Mouse (Mus musculus): ENCODE results near the gene Hoxd4.
A peak's percentile ranks its signal among the peaks of the same experiment; 100 is the strongest.

Hoxd4 gene

DNA sequence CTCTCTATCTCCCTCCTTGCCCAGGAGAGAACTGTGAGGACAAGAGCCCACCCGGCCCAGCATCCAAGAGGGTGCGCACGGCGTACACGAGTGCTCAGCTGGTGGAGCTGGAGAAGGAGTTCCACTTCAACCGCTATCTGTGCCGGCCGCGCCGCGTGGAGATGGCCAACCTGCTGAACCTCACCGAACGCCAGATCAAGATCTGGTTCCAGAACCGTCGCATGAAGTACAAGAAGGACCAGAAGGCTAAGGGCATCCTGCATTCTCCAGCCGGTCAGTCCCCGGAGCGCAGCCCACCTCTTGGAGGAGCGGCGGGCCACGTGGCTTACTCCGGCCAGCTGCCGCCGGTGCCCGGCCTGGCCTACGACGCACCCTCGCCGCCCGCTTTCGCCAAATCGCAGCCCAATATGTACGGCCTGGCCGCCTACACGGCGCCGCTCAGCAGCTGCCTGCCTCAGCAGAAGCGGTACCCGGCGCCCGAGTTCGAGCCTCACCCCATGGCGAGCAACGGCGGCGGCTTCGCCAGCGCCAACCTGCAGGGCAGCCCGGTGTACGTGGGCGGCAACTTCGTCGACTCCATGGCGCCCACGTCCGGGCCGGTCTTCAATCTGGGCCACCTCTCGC lies 34.7 kb downstream of the Hoxd4 start:
- no peak for DNase-seq (ENCODE audit: low spot score)

GRCm38 (mm10) chr2:74747006-74747405 lies 35.3 kb downstream of the Hoxd4 start:
- no peak for DNase-seq (ENCODE audit: low spot score)

DNA sequence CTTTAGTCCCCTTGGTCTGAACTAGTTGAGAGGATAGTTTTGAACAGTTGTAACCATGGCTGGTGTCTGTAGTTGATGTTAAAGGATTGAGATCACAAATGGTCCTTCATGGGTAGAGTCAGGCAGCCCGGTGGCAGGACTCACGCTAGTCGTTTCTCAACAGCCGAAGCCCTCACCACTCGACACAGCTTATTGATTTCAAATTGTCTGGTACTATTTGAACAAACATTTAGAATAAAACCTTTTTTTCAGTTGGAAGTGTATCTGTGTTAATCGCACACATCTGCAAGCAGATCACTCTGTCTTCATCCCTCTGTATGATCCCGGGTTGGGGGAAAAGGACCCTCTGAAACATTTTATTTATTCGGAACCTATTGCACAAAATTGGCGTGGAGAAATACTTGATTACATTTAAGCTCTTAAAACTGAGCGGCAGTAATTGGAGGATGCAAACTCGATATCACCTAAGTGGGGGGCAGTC lies 36.0 kb downstream of the Hoxd4 start:
- no peak for DNase-seq (ENCODE audit: low spot score)

DNA sequence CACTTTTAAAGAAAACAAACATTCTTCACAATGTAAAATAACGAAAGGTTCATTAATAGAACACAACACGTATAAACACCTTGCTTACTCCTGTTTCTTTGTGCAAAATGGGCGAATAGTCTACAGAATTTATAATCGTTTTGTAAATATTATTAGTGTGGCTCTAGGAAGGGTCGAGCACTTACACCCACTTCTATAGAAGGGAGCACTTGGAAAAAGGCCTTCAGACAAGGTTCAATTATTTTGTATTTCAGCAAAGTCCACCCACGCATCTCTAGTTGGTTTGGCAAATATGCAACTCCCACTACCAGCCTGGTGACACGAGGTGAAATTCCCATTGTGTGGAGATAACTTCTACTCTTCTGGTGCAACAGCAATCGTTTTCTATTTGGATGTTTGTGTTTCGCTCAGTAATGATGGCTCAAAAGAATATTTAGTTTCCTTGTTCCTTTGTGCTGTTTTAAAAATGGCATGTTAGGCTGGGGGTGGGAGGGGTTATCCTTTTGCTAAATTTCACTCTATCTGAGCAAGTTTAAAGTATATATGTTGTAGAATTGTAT lies 36.8 kb downstream of the Hoxd4 start:
- no peak for DNase-seq (ENCODE audit: low spot score)

DNA sequence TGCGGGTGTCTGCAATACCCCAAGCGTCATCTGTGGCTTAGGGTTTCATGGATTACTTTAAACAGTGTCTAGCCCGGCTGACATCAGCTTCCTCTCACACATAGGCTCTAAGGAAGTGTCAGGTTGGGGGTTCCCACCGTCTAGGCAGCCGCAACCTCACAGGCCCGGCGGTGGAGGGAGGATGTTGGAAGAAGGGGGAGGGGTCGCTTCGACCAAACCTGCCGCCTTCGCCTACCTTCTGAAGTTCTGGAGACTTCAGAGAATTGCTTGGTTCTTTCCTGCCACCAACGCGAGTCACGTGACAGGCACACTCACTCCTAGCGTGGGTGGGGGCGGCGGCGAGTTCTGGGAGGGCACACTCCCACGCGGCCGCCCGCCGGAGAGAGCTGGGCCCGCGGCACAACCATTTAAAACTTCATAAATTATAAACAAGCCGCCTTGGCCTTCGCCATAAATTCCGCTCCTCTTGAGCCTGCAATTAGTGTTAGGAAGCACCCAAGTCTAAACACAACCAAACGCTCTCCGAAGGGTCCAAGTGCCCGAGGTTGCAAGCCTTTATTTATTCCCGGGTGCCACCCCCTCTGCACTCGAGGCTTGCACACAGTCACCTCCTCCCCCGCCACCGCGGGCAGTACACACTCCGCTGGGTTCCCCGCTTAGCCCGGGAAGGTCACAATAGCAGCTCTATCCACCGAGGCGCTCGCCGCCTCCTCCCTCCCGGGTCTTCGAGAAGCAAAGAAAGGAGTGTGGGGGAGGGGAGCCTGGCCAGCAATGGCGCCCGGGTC lies 37.8 kb downstream of the Hoxd4 start:
- DNase-seq (ENCODE audit: low spot score) = peak; percentile 14

GRCm38 (mm10) chr2:74750731-74751250 lies 39.1 kb downstream of the Hoxd4 start:
- DNase-seq (ENCODE audit: low spot score) = no peak

GRCm38 (mm10) chr2:74751861-74752260 lies 40.1 kb downstream of the Hoxd4 start:
- no peak for DNase-seq (ENCODE audit: low spot score)

GRCm38 (mm10) chr2:74752431-74753174 lies 40.9 kb downstream of the Hoxd4 start:
- no peak for DNase-seq (ENCODE audit: low spot score)

GRCm38 (mm10) chr2:74753175-74753523 lies 41.4 kb downstream of the Hoxd4 start:
- DNase-seq (ENCODE audit: low spot score) = no peak

DNA sequence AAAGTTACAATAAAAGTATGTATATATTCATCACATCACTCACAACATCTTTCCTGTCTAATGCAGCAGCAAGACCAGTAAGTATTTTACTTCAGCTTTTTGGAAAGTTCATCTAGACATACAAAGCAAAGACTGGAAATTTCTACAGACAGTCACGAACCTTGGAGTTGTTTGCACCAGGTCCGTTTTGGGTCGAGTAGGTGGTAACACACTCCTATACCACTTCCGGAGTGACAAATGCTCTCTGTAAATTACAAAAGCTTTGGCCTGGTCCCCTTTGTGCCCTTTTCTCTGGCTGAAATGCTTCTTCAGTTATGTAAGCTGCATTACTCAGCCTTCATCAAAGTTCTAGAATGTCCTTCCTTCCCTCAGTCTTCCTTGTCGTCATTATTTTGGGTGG lies 42.0 kb downstream of the Hoxd4 start:
- no peak for DNase-seq (ENCODE audit: low spot score)

GRCm38 (mm10) chr2:74760146-74760545 lies 48.4 kb downstream of the Hoxd4 start:
- no peak for DNase-seq (ENCODE audit: low spot score)

- DNase-seq (ENCODE audit: low spot score) = no peak
Measured at GRCm38 (mm10) chr2:74761941-74762340, 50.2 kb downstream of the Hoxd4 start.

- peak; percentile 14 for DNase-seq (ENCODE audit: low spot score)
Measured at GRCm38 (mm10) chr2:74762522-74763244, 51.0 kb downstream of the Hoxd4 start, which contains the start of gene Hoxd1. TSS of gene Hoxd1 (plus strand) at chr2:74762980.

DNA sequence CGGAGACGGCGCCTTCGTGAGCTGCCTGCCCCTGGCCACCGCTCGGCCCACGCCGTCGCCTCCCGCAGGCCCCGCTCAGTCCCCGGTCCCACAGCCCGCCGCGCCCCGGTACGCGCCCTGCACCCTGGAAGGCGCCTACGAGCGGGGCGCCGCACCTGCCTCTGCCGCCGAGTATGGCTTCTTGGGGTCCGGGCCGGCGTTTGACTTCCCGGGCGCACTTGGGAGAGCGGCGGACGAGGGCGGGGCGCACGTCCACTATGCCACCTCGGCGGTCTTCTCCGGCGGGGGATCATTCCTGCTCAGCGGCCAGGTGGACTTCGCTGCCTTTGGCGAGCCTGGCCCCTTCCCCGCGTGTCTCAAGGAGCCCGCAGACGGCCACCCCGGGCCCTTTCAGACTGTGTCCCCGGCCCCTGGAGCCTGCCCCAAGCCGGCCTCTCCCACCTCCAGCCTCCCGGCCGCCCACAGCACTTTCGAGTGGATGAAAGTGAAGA lies 51.6 kb downstream of the Hoxd4 start:
- DNase-seq (ENCODE audit: low spot score) = no peak

DNA sequence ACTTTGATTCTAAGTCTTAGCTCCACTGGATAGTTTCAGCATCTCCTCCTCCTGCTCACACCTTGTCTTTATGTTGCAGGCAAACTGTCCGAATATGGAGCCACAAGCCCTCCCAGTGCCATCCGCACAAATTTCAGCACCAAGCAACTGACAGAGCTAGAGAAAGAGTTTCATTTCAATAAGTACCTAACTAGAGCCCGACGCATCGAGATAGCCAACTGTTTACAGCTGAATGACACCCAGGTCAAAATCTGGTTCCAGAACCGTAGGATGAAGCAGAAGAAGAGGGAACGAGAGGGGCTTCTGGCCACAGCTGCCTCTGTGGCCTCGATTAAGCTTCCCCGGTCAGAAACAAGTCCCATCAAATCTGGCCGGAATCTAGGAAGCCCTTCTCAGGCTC lies 52.2 kb downstream of the Hoxd4 start:
- DNase-seq (ENCODE audit: low spot score) = no peak

DNA sequence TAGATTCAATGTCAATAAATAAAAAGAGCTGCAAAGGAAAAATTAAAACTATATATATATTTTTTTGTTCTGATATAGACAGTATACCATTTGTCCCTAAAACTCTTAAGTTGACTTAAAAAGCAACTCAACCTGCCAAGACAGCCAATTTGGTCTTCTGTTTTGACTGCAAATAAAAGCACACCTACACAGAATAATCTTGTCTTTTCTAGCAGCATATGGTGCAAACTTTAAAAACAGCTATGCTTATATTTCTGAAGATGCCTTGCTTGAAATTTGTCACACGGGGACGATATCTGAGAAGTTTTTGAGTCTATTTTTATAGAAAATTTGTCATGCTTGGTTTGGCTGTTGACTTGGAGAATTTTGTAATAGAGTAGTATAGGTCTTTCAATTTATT lies 62.6 kb downstream of the Hoxd4 start:
- no peak for DNase-seq (ENCODE audit: low spot score)

GRCm38 (mm10) chr2:74777536-74778275 lies 66.0 kb downstream of the Hoxd4 start:
- no peak for DNase-seq (ENCODE audit: low spot score)
